Mouse (Mus musculus): ENCODE data around the gene Rhox6. TPM values are rescaled to one million over a fixed set of nuclear protein-coding genes. Genes with fewer than 3 reads are reported as not detected.
"Not testable (repeated sequence)": the region's sequence is repeated elsewhere in the genome, so short reads cannot be mapped to it uniquely, and the experiment has no call there.

The Rhox6 gene
- not detected in 2 replicates for polyA plus RNA-seq (2014; fragmentation: Nextera tagmentation; extraction: Ambion mirVana)

DNA sequence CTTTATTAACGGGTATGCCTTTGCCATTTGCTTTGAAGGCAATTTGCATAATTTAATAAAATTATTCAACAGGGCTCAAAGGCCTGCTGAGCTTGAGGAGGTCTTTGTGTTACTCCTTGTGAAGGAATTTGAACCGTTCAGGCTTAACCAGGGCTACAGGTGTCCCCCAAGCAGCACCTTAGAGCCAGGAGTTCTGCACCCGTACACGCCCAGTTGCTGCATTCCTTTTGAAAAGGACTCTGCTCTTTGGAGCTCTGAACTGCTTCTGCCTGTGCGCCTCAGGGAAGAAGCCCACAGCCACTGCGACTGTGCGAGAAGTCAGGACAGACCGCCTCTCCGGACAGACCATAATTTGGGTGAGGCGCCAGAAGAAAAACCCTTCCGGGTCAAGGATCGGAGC lies at the start of gene Rhox6:
Rhox6 (plus strand) TSS at position 301 of the 400 bp plus-strand sequence.
- H3K9ac ChIP-seq; H3K36me3 ChIP-seq (ENCODE audit: insufficient read depth); H3K4me3 ChIP-seq (ENCODE audit: low read depth, low read length); H3K9me3 ChIP-seq (ENCODE audit: low read depth, low read length); H3K4me1 ChIP-seq (ENCODE audit: insufficient read depth); DNase-seq; ATAC-seq (ENCODE audit: insufficient read depth); H3K27ac ChIP-seq (ENCODE audit: low read depth); H3K27me3 ChIP-seq (ENCODE audit: insufficient read depth, low read length); H3K4me2 ChIP-seq: not testable (repeated sequence)
- 82% methylated on average over 3 of the region's 12 CpGs for WGBS

- Histone ChIP-seq H3K4me2 (no peak overlapping the region), H3K36me3 (ENCODE audit: insufficient read depth) (no peaks in the 10 kb centered on the region), H3K9ac (no peak overlapping the region), H3K27ac (ENCODE audit: low read depth) (no peak overlapping the region), H3K9me3 (ENCODE audit: low read depth, low read length) (no peaks in the 10 kb centered on the region), H3K4me1 (ENCODE audit: insufficient read depth) (no peaks in the 10 kb centered on the region), H3K27me3 (ENCODE audit: insufficient read depth, low read length) (no peaks in the 10 kb centered on the region), H3K4me3 (ENCODE audit: low read depth, low read length) (no peak overlapping the region)
- 78% methylated on average over 15 of the region's 15 CpGs for whole genome bisulfite sequencing
- no peak for DNase-seq
- no peak for ATAC-seq (ENCODE audit: insufficient read depth)
- TF ChIP-seq CTCF (IDR thresholded peaks at IDR 0.05; ENCODE audit: low read depth): no peak
Measured at GRCm38 (mm10) chrX:37807286-37808080, 19.2 kb upstream of the Rhox6 start.

DNA sequence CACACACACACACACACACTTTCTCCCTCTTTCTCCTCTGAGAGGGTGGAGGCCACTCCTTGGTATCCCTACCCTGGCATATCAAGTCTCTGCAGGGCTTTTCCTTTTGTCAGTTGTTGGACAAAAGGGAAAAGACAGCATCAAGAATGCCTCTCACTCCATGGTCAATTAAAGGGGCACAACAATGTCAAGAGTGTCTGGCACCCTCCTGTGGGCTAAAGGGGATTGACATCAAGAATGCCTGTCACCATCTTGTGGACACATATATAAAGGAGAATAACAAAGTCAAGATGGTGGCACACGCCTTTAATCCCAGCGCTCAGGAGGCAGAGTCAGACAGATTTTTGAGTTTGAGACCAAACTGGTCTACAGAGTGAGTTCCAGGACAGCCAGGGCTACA lies 17.3 kb upstream of the Rhox6 start:
- H3K4me2 ChIP-seq: no peak overlapping the region
- H3K27me3 ChIP-seq (ENCODE audit: insufficient read depth, low read length): no peaks in the 10 kb centered on the region
- no peak overlapping the region for H3K4me3 ChIP-seq (ENCODE audit: low read depth, low read length)
- no peaks in the 10 kb centered on the region for H3K4me1 ChIP-seq (ENCODE audit: insufficient read depth)
- no peak overlapping the region for H3K27ac ChIP-seq (ENCODE audit: low read depth)
- H3K9ac ChIP-seq: no peak overlapping the region
- ATAC-seq (ENCODE audit: insufficient read depth) (no peak), DNase-seq (no peak)
- no peaks in the 10 kb centered on the region for H3K9me3 ChIP-seq (ENCODE audit: low read depth, low read length)
- 81% methylated on average over 2 of the region's 2 CpGs for WGBS
- H3K36me3 ChIP-seq (ENCODE audit: insufficient read depth): no peaks in the 10 kb centered on the region
- TF ChIP-seq CTCF (IDR thresholded peaks at IDR 0.05; ENCODE audit: low read depth): no peak

- whole genome bisulfite sequencing: 22% methylated on average over 5 of the region's 5 CpGs
Measured at GRCm38 (mm10) chrX:37811179-37811578, 15.5 kb upstream of the Rhox6 start.

DNA sequence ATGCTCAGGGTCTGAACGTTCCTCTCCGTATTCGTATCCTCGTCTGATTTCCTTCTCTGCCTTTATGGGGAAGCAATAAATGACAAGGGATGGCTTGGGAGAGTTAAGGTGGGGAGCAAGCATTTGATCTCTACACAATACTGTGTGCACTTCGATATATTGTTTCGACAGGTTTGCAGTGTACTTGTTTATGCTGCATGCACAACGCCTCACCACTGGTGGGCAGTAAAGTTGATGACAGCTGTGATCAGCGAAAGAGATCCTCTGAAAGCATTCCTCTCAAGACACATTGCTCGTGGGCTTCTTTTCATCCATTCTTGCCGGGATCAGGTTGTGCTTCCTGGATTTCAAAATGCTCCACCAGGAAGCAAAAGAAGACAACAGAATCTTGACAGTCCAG lies 11.0 kb upstream of the Rhox6 start:
- TF ChIP-seq CTCF (IDR thresholded peaks at IDR 0.05; ENCODE audit: low read depth): 0 out of 2 replicates have a peak, but pooled peaks have one; percentile 16
- H3K4me1 ChIP-seq (ENCODE audit: insufficient read depth): no peaks in the 10 kb centered on the region
- DNase-seq (peak; percentile 8), ATAC-seq (ENCODE audit: insufficient read depth) (no peak)
- WGBS: 65% methylated on average over 10 of the region's 10 CpGs
- H3K4me3 ChIP-seq (ENCODE audit: low read depth, low read length): no peak overlapping the region
- no peaks in the 10 kb centered on the region for H3K9me3 ChIP-seq (ENCODE audit: low read depth, low read length)
- no peak overlapping the region for H3K9ac ChIP-seq
- no peaks in the 10 kb centered on the region for H3K27me3 ChIP-seq (ENCODE audit: insufficient read depth, low read length)
- H3K36me3 ChIP-seq (ENCODE audit: insufficient read depth): no peaks in the 10 kb centered on the region
- H3K27ac ChIP-seq (ENCODE audit: low read depth): no peak overlapping the region
- H3K4me2 ChIP-seq: no peak overlapping the region

More at GRCm38 (mm10) chrX:37811179-37811578, 15.5 kb upstream of the Rhox6 start:
- no peak for ATAC-seq (ENCODE audit: insufficient read depth)
- Histone ChIP-seq H3K9ac (no peak overlapping the region), H3K27me3 (ENCODE audit: insufficient read depth, low read length) (no peaks in the 10 kb centered on the region), H3K4me1 (ENCODE audit: insufficient read depth) (no peaks in the 10 kb centered on the region), H3K4me3 (ENCODE audit: low read depth, low read length) (no peak overlapping the region), H3K27ac (ENCODE audit: low read depth) (no peak overlapping the region), H3K36me3 (ENCODE audit: insufficient read depth) (no peaks in the 10 kb centered on the region), H3K4me2 (no peak overlapping the region), H3K9me3 (ENCODE audit: low read depth, low read length) (no peaks in the 10 kb centered on the region)
- peak; percentile 73 for DNase-seq
- peak; percentile 67 for TF ChIP-seq CTCF (IDR thresholded peaks at IDR 0.05; ENCODE audit: low read depth)

DNA sequence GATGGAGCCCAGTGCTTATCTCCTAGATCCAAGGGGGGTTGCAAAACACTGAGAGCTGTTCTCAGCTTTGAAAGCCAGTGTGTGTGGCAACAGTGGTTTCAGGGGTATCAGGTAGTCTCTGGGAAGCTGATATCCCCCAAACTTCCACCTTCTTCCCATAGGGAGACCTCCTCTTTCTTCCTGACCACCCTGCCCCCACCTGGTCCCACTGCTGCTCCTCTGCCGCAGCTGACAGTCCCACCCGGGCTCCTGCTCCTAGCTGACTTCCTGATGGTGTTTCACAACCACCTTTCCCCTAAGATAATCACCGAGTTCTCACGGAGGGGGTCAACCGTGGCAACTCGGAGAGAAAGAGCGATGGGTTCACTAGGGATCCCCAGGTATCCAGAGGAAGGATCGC lies 4.7 kb downstream of the Rhox6 start, which contains the start of gene Rhox7a:
Rhox7a (plus strand) TSS at position 301 of the 400 bp plus-strand sequence.
- H3K4me3 ChIP-seq (ENCODE audit: low read depth, low read length); ATAC-seq (ENCODE audit: insufficient read depth): not testable (repeated sequence)
- WGBS: 56% methylated on average over 8 of the region's 8 CpGs

GRCm38 (mm10) chrX:37871641-37872040 lies 44.9 kb downstream of the Rhox6 start:
- H3K4me1 ChIP-seq (ENCODE audit: insufficient read depth): no peaks in the 10 kb centered on the region
- no peak for TF ChIP-seq CTCF (IDR thresholded peaks at IDR 0.05; ENCODE audit: low read depth)
- H3K9ac ChIP-seq: no peak overlapping the region
- no peak overlapping the region for H3K4me3 ChIP-seq (ENCODE audit: low read depth, low read length)
- no peak overlapping the region for H3K27ac ChIP-seq (ENCODE audit: low read depth)
- no peaks in the 10 kb centered on the region for H3K9me3 ChIP-seq (ENCODE audit: low read depth, low read length)
- no peak for ATAC-seq (ENCODE audit: insufficient read depth)
- WGBS: 96% methylated on average over 2 of the region's 2 CpGs
- H3K27me3 ChIP-seq (ENCODE audit: insufficient read depth, low read length): no peaks in the 10 kb centered on the region
- H3K36me3 ChIP-seq (ENCODE audit: insufficient read depth): no peaks in the 10 kb centered on the region
- no peak for DNase-seq
- H3K4me2 ChIP-seq: no peak overlapping the region

More for the DNA sequence above, 4.7 kb downstream of the Rhox6 start, which contains the start of gene Rhox7a:
- H3K4me2 ChIP-seq; H3K27ac ChIP-seq (ENCODE audit: low read depth); H3K9ac ChIP-seq; H3K27me3 ChIP-seq (ENCODE audit: insufficient read depth, low read length); H3K9me3 ChIP-seq (ENCODE audit: low read depth, low read length); DNase-seq; H3K4me1 ChIP-seq (ENCODE audit: insufficient read depth); H3K36me3 ChIP-seq (ENCODE audit: insufficient read depth): not testable (repeated sequence)

Measured in lung, embryonic 14.5 days (tissue).